Mouse (Mus musculus) layer of hippocampus, postnatal 10 days (tissue): ENCODE measurements around the gene St6galnac3. TPM values are rescaled to one million over a fixed set of nuclear protein-coding genes. Genes with fewer than 3 reads are reported as not detected.

Experiments used
- DNase-seq, 2 experiments: peaks; one replicate each; pipeline ENCODE4 v3.0.0; 2021; ENCODE audit warnings: low spot score in 2 of 2
- microRNA-seq, 2 experiments: library from miRNA; unstranded; fragments of <30 nt; microRNA quantifications; one replicate each; pipeline ENCODE4 v1.2.0; 2021
- total RNA-seq, 2 experiments: library from RNA; stranded (reverse); gene quantifications; 2 replicates each; pipeline ENCODE4 v1.2.3; 2021

The St6galnac3 gene
- total RNA-seq, 2 experiments from 2014 or later: 22.3 to 24.9 TPM

- DNase-seq: no peak
Measured at GRCm38 (mm10) chr3:153176749-153177148, 548.2 kb downstream of the St6galnac3 start.

DNA sequence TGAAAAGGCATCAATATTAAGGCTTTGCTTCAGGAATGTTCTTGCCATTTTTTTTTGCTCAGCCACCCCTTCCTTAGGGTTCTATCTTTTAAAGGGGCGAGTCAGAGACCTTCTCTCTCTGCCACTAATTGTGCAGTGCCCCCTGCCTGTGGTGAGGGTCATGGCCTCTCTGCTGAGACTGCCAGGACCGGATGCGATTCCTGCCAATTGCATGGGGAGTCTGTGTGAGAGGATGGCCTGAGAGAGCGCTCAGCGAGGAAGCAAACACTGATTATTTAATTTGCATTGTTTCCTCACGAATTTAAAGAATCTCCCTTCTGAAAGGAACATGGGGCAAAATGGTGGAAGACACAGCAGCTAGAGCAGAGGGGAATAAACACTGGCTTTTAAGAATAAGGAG is 548.6 kb downstream of the St6galnac3 start:
- no peak for DNase-seq

DNA sequence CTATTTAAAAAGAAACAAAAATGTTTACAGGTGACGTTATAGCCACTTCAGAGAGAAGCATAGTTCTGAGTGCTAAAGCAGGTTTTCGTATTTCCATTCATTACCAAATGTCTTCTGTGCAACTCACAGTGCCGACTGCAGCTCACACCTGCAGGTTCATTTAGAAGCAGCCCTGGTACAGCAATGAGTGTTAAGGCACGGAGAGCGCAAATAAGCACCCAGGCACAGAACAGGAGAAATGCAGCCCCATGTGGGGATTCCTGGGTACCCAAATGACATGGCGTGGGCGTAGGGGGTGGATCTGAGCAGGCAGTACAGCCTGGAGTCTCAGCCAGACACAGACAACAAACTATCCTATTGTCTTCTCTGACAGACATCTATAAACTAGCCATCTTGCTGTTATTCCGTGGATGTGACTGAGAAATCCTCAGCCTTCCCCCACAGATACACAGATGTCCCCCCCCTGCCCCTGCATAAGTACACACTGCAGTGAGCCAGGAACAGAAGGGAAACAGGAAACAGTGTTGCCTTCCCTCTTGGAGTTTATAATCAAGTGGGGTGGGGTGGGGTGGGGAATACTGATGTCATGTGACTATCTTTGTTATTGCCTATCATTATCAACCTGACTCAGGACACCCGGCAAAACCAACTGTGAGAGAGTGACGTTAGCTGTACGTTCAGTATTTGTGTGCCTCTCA is 550.5 kb downstream of the St6galnac3 start:
- no peak for DNase-seq

- no peak for DNase-seq
Measured at GRCm38 (mm10) chr3:153173567-153173966, 551.4 kb downstream of the St6galnac3 start.

- no peak for DNase-seq
Measured at GRCm38 (mm10) chr3:153170146-153170545, 554.8 kb downstream of the St6galnac3 start.

DNA sequence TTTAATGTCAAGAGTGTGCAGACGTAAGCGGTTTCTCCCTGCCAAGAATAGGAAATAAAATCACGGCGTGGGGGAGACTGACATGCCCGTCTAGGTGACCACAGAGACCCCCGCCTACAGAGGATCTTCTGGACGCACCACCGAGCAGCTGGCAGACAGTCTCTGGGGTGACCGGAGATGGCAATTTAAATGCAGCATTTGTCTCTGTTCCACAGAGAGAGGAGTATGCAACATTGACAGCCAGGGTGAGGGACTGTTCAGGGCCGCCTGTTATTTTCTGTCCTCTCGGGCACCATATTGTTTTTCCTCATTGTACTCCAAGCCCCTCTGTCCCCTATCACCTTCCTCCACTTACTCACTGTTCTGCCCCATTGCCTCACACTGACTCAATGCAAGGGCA is 555.2 kb downstream of the St6galnac3 start:
- no peak for DNase-seq

DNA sequence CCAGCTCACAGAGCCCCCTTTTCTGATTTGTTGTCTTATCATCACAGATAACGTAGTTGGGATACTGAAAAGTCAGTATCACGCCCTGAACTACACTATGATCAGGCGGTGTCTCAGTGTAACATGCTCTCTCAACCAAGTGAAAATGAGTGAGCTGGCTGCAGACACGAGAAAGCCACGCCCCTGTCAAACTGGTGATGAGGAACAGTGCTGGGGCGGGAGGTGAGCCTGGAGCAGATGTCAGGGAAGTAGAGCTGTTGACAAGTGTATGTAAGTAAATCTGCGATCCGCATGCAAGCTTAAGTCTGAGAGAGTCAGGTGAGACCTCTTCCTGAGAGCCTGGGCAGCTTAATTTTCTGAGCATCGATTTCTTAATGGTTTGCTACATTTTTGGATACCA is 563.3 kb downstream of the St6galnac3 start:
- no peak for DNase-seq

GRCm38 (mm10) chr3:153160683-153161082 is 564.3 kb downstream of the St6galnac3 start:
- no peak for DNase-seq

DNA sequence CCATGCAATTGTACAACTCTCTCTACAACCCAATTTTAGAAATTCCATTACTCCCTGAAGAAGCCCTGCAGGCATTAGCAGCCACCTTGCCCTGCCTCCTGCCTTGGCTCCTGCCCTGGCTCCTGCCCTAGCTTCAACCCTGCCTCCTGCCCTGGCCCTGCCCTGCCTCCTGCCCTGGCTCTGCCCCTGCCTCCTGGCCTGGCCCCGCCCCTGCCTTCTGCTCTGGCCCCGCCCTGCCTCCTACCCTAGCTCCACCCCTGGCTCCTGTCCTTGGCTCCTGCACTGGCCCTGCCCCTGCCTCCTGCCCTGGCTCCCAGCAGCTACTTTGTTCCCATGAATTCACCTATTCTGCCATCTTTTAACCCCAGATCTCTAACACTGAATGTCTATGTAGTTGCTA is 576.1 kb downstream of the St6galnac3 start:
- DNase-seq: no peak

Small RNA genes within 50 kb of the gene (microRNA-seq; reads per million reads assigned to microRNA genes)
- 0 reads per million in 2 experiments for gene Gm27405

Other genes starting within 250 kb of the St6galnac3 start
- gene Asb17, start 119.0 kb upstream of the St6galnac3 start, total RNA-seq: not detected
- under 1 TPM; 0.59 to 0.71 TPM for gene Msh4, start 181.0 kb upstream of the St6galnac3 start, total RNA-seq
- 10 to 100 TPM; 73.5 to 80.8 TPM for gene Rabggtb, start 187.8 kb upstream of the St6galnac3 start, total RNA-seq
- gene Acadm, start 219.5 kb upstream of the St6galnac3 start, total RNA-seq: 10 to 100 TPM; 43.8 to 58.1 TPM
- 10 to 100 TPM; 45.5 to 48.6 TPM for gene Slc44a5, start 248.3 kb upstream of the St6galnac3 start, total RNA-seq